Mouse (Mus musculus): ENCODE data around the gene Olfr1138. TPM values are rescaled to one million over a fixed set of nuclear protein-coding genes. Genes with fewer than 3 reads are reported as not detected.

Olfr1138 gene
- not detected in 2 replicates for total RNA-seq (2012; rRNA removed)

GRCm38 (mm10) chr2:87739878-87740277 is at the start of gene Olfr1138:
Olfr1138 (minus strand) TSS chr2:87739978.
- in situ Hi-C loops (cut with MboI; ENCODE audit: low sequenced_read_pairs in 2 of 2, unreplicated experiment in 2 of 2) = no loop called here
- no peaks in the 10 kb centered on the region for H3K9me3 ChIP-seq (ENCODE audit: control insufficient read depth, insufficient read depth, low read depth, low read length)
- TF ChIP-seq ZNF384 (IDR thresholded peaks at IDR 0.05; ENCODE audit: low read depth, low read length) (no peak), CHD2 (IDR thresholded peaks at IDR 0.05; ENCODE audit: low read depth, low read length) (no peak), ZC3H11A (IDR thresholded peaks at IDR 0.05; ENCODE audit: borderline replicate concordance, low read depth, low read length) (no peak), MAFK (IDR thresholded peaks at IDR 0.05; ENCODE audit: insufficient read depth, low read depth, low read length) (no peak), HCFC1 (IDR thresholded peaks at IDR 0.05; ENCODE audit: borderline replicate concordance, insufficient read depth, low read length) (no peak)
- no peaks in the 10 kb centered on the region for H3K36me3 ChIP-seq (ENCODE audit: control insufficient read depth, insufficient read depth, low read length, poor library complexity, severe bottlenecking)
- no peak within 1 kb of the TSS for H3K4me3 ChIP-seq (ENCODE audit: insufficient read depth in 1 of 2, low read depth in 1 of 2, low read length in 2 of 2, poor library complexity in 1 of 2, severe bottlenecking in 1 of 2)
- H3K27ac ChIP-seq (ENCODE audit: insufficient read depth, low read depth, low read length, poor library complexity, severe bottlenecking) = no peak within 1 kb of the TSS
- H3K9ac ChIP-seq (ENCODE audit: insufficient read depth, low read depth, low read length, poor library complexity, severe bottlenecking) = no peak within 1 kb of the TSS
- no peaks in the 10 kb centered on the region for H3K4me1 ChIP-seq (ENCODE audit: control insufficient read depth in 2 of 2, insufficient read depth in 2 of 2, low read length in 2 of 2, poor library complexity in 1 of 2)
- no peak for DNase-seq (ENCODE audit: low read depth, low spot score)

- TF ChIP-seq CHD2 (IDR thresholded peaks at IDR 0.05; ENCODE audit: low read depth, low read length) = no peak
- no peak for TF ChIP-seq HCFC1 (IDR thresholded peaks at IDR 0.05; ENCODE audit: borderline replicate concordance, insufficient read depth, low read length)
- no peak for TF ChIP-seq MAFK (IDR thresholded peaks at IDR 0.05; ENCODE audit: insufficient read depth, low read depth, low read length)
- TF ChIP-seq ZC3H11A (IDR thresholded peaks at IDR 0.05; ENCODE audit: borderline replicate concordance, low read depth, low read length) = no peak
- no peak for TF ChIP-seq ZNF384 (IDR thresholded peaks at IDR 0.05; ENCODE audit: low read depth, low read length)
- Histone ChIP-seq H3K27ac (ENCODE audit: insufficient read depth, low read depth, low read length, poor library complexity, severe bottlenecking) (no peak within 1 kb of the TSS), H3K4me1 (ENCODE audit: control insufficient read depth in 2 of 2, insufficient read depth in 2 of 2, low read length in 2 of 2, poor library complexity in 1 of 2) (no peaks in the 10 kb centered on the region), H3K9me3 (ENCODE audit: control insufficient read depth, insufficient read depth, low read depth, low read length) (no peaks in the 10 kb centered on the region), H3K36me3 (ENCODE audit: control insufficient read depth, insufficient read depth, low read length, poor library complexity, severe bottlenecking) (no peaks in the 10 kb centered on the region), H3K4me3 (ENCODE audit: insufficient read depth in 1 of 2, low read depth in 1 of 2, low read length in 2 of 2, poor library complexity in 1 of 2, severe bottlenecking in 1 of 2) (no peak within 1 kb of the TSS), H3K9ac (ENCODE audit: insufficient read depth, low read depth, low read length, poor library complexity, severe bottlenecking) (no peak within 1 kb of the TSS)
- in situ Hi-C loops (cut with MboI; ENCODE audit: low sequenced_read_pairs in 2 of 2, unreplicated experiment in 2 of 2) = no loop called here
- no peak for DNase-seq (ENCODE audit: low read depth, low spot score)
Observed at GRCm38 (mm10) chr2:87779183-87779582, 39.4 kb upstream of the Olfr1138 start, which contains the start of gene Olfr152. Olfr152 (plus strand) TSS chr2:87779483.

- Histone ChIP-seq H3K9ac (ENCODE audit: insufficient read depth, low read depth, low read length, poor library complexity, severe bottlenecking) (no peak overlapping the region), H3K27ac (ENCODE audit: insufficient read depth, low read depth, low read length, poor library complexity, severe bottlenecking) (no peak overlapping the region), H3K4me3 (ENCODE audit: insufficient read depth in 1 of 2, low read depth in 1 of 2, low read length in 2 of 2, poor library complexity in 1 of 2, severe bottlenecking in 1 of 2) (no peak overlapping the region), H3K4me1 (ENCODE audit: control insufficient read depth in 2 of 2, insufficient read depth in 2 of 2, low read length in 2 of 2, poor library complexity in 1 of 2) (no peaks in the 10 kb centered on the region), H3K36me3 (ENCODE audit: control insufficient read depth, insufficient read depth, low read length, poor library complexity, severe bottlenecking) (no peaks in the 10 kb centered on the region), H3K9me3 (ENCODE audit: control insufficient read depth, insufficient read depth, low read depth, low read length) (no peaks in the 10 kb centered on the region)
- TF ChIP-seq MAFK (IDR thresholded peaks at IDR 0.05; ENCODE audit: insufficient read depth, low read depth, low read length) = no peak
- TF ChIP-seq CHD2 (IDR thresholded peaks at IDR 0.05; ENCODE audit: low read depth, low read length) = no peak
- no peak for TF ChIP-seq ZNF384 (IDR thresholded peaks at IDR 0.05; ENCODE audit: low read depth, low read length)
- TF ChIP-seq ZC3H11A (IDR thresholded peaks at IDR 0.05; ENCODE audit: borderline replicate concordance, low read depth, low read length) = no peak
- TF ChIP-seq HCFC1 (IDR thresholded peaks at IDR 0.05; ENCODE audit: borderline replicate concordance, insufficient read depth, low read length) = no peak
- no peak for DNase-seq (ENCODE audit: low read depth, low spot score)
- in situ Hi-C loops (cut with MboI; ENCODE audit: low sequenced_read_pairs in 2 of 2, unreplicated experiment in 2 of 2) = no loop called here
Observed at GRCm38 (mm10) chr2:87776143-87776542, 36.4 kb upstream of the Olfr1138 start.

GRCm38 (mm10) chr2:87753891-87754290 is 14.1 kb upstream of the Olfr1138 start, which contains the start of gene Olfr1141:
Olfr1141 (minus strand) TSS chr2:87753991.
- Histone ChIP-seq H3K9ac (ENCODE audit: insufficient read depth, low read depth, low read length, poor library complexity, severe bottlenecking) (no peak within 1 kb of the TSS), H3K9me3 (ENCODE audit: control insufficient read depth, insufficient read depth, low read depth, low read length) (no peaks in the 10 kb centered on the region), H3K27ac (ENCODE audit: insufficient read depth, low read depth, low read length, poor library complexity, severe bottlenecking) (no peak within 1 kb of the TSS), H3K4me3 (ENCODE audit: insufficient read depth in 1 of 2, low read depth in 1 of 2, low read length in 2 of 2, poor library complexity in 1 of 2, severe bottlenecking in 1 of 2) (no peak within 1 kb of the TSS), H3K36me3 (ENCODE audit: control insufficient read depth, insufficient read depth, low read length, poor library complexity, severe bottlenecking) (no peaks in the 10 kb centered on the region), H3K4me1 (ENCODE audit: control insufficient read depth in 2 of 2, insufficient read depth in 2 of 2, low read length in 2 of 2, poor library complexity in 1 of 2) (no peaks in the 10 kb centered on the region)
- TF ChIP-seq ZNF384 (IDR thresholded peaks at IDR 0.05; ENCODE audit: low read depth, low read length) (no peak), CHD2 (IDR thresholded peaks at IDR 0.05; ENCODE audit: low read depth, low read length) (no peak), ZC3H11A (IDR thresholded peaks at IDR 0.05; ENCODE audit: borderline replicate concordance, low read depth, low read length) (no peak), HCFC1 (IDR thresholded peaks at IDR 0.05; ENCODE audit: borderline replicate concordance, insufficient read depth, low read length) (no peak), MAFK (IDR thresholded peaks at IDR 0.05; ENCODE audit: insufficient read depth, low read depth, low read length) (no peak)
- DNase-seq (ENCODE audit: low read depth, low spot score) = no peak
- in situ Hi-C loops (cut with MboI; ENCODE audit: low sequenced_read_pairs in 2 of 2, unreplicated experiment in 2 of 2) = no loop called here

- H3K36me3 ChIP-seq (ENCODE audit: control insufficient read depth, insufficient read depth, low read length, poor library complexity, severe bottlenecking) = no peaks in the 10 kb centered on the region
- no peak within 1 kb of the TSS for H3K9ac ChIP-seq (ENCODE audit: insufficient read depth, low read depth, low read length, poor library complexity, severe bottlenecking)
- DNase-seq (ENCODE audit: low read depth, low spot score) = no peak
- no peak for TF ChIP-seq ZC3H11A (IDR thresholded peaks at IDR 0.05; ENCODE audit: borderline replicate concordance, low read depth, low read length)
- TF ChIP-seq ZNF384 (IDR thresholded peaks at IDR 0.05; ENCODE audit: low read depth, low read length) = no peak
- no peak for TF ChIP-seq HCFC1 (IDR thresholded peaks at IDR 0.05; ENCODE audit: borderline replicate concordance, insufficient read depth, low read length)
- no peak for TF ChIP-seq CHD2 (IDR thresholded peaks at IDR 0.05; ENCODE audit: low read depth, low read length)
- no peak for TF ChIP-seq MAFK (IDR thresholded peaks at IDR 0.05; ENCODE audit: insufficient read depth, low read depth, low read length)
- in situ Hi-C loops (cut with MboI; ENCODE audit: low sequenced_read_pairs in 2 of 2, unreplicated experiment in 2 of 2) = no loop called here
- H3K4me3 ChIP-seq (ENCODE audit: insufficient read depth in 1 of 2, low read depth in 1 of 2, low read length in 2 of 2, poor library complexity in 1 of 2, severe bottlenecking in 1 of 2) = no peak within 1 kb of the TSS
- no peaks in the 10 kb centered on the region for H3K9me3 ChIP-seq (ENCODE audit: control insufficient read depth, insufficient read depth, low read depth, low read length)
- H3K4me1 ChIP-seq (ENCODE audit: control insufficient read depth in 2 of 2, insufficient read depth in 2 of 2, low read length in 2 of 2, poor library complexity in 1 of 2) = no peaks in the 10 kb centered on the region
- no peak within 1 kb of the TSS for H3K27ac ChIP-seq (ENCODE audit: insufficient read depth, low read depth, low read length, poor library complexity, severe bottlenecking)
Observed at GRCm38 (mm10) chr2:87743452-87743851, 3.7 kb upstream of the Olfr1138 start, which contains the start of gene Olfr1140. Olfr1140 (plus strand) TSS chr2:87743752.
